Mouse (Mus musculus): Measurements from ENCODE around the gene Gsto1.

The Gsto1 gene

GRCm38 (mm10) chr19:47857957-47858942, 3.5 kb downstream of the Gsto1 start:
- DNase-seq (ENCODE audit: extremely low spot score): no peak

DNA sequence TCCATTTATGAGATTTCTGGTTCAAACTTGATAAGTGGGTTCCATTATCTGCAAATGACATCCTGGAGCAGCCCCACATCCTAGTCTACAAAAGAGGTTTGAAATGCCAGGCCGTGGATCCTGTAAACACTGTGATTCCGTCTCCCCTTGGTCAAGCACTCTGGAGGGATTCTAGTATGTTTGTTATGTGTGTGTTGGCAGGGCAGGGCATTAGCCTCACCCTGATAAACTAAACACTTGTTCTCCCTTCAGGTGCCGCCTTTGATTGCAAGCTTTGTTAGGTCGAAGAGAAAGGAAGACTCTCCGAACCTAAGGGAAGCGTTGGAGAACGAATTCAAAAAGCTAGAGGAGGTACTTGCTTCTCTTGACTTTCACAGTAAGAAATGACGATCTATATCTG, 4.4 kb downstream of the Gsto1 start:
- no peak for DNase-seq (ENCODE audit: extremely low spot score)

DNA sequence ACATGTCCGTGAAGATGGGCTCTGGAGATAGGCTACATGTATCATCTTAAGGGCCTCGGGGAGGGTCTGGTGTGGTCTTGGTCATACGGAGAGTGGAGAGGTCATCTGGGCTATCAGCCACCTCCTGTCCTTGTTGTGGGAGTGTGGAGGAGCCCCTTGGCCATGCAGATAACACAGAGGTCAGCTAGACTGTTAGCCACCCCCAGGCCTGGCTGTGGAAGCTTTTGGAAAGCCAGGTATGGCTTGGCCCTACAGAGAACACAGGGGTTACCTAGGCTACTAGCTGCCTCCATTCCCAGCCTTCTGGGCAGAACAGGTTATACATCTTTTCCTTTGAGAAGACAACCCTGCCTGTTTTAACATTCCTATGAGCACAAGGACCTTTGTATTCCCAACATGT, 7.8 kb downstream of the Gsto1 start:
- DNase-seq (ENCODE audit: extremely low spot score): no peak

DNA sequence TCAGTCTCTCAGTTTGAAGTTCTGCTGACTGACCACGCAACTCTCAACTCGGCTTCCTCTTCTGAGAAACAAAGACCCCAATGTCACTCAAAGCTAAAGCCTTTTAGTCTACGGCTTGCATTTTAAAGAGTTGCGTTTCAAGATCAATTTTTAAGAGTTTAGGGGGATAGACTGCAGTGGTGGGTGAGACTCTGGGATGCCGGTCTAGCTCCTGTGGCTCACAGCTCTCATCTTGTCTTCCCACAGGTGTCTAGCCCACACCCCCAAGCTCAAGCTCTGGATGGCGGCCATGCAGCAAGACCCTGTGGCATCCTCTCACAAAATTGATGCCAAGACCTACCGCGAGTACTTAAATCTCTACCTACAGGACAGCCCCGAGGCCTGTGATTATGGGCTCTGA, 9.3 kb downstream of the Gsto1 start:
- DNase-seq (ENCODE audit: extremely low spot score): no peak

DNA sequence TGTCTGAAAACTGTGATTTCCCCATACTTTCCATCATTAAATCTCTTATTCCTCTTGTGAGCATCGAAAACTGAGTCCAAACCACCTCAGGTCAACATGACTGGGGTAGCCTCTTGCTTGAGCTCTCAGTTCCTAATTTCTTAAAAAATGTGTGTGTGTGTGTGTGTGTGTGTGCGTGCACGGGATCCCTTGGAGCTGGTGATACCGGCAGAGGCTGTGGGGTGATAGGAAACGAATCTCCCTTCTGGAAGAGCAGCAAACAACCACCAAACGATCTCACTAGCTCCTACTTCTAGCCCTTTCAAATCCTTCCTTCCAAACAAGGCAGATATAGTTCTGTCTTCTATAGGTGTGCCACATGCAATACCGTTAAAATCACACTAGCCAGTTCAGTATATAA, 10.0 kb downstream of the Gsto1 start:
- no peak for DNase-seq (ENCODE audit: extremely low spot score)

GRCm38 (mm10) chr19:47865353-47865947, 10.7 kb downstream of the Gsto1 start, which contains the start of gene Gsto2:
Gene Gsto2, plus strand, starts transcription at chr19:47865534.
- peak; percentile 91 for DNase-seq (ENCODE audit: extremely low spot score)

GRCm38 (mm10) chr19:47867628-47868175, 12.9 kb downstream of the Gsto1 start:
- no peak for DNase-seq (ENCODE audit: extremely low spot score)

DNA sequence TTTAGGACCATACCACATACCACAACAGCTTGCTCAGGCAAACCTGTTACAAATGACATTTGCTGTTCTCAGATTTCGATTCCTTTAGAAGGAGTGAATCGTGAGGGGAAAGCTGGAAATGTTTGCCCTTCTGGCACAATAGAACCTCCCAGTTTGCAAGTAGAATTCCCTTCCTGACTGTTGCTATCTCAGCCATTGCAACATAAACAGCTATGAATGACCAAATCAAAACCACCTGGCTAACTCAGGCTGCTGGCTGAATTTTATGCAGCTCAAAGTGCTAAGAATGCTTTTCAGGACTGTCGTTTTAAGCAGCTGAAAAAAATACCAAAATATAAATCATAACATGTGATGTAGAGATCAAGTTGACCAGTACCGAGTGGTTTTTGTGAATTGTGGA, 14.2 kb downstream of the Gsto1 start:
- no peak for DNase-seq (ENCODE audit: extremely low spot score)

GRCm38 (mm10) chr19:47869516-47869915, 14.7 kb downstream of the Gsto1 start:
- no peak for DNase-seq (ENCODE audit: extremely low spot score)

- DNase-seq (ENCODE audit: extremely low spot score): no peak
Observed at GRCm38 (mm10) chr19:47870102-47870666, 15.4 kb downstream of the Gsto1 start.

GRCm38 (mm10) chr19:47871515-47871914, 16.7 kb downstream of the Gsto1 start:
- DNase-seq (ENCODE audit: extremely low spot score): peak; percentile 24

- no peak for DNase-seq (ENCODE audit: extremely low spot score)
Observed at GRCm38 (mm10) chr19:47876252-47876651, 21.5 kb downstream of the Gsto1 start.

DNA sequence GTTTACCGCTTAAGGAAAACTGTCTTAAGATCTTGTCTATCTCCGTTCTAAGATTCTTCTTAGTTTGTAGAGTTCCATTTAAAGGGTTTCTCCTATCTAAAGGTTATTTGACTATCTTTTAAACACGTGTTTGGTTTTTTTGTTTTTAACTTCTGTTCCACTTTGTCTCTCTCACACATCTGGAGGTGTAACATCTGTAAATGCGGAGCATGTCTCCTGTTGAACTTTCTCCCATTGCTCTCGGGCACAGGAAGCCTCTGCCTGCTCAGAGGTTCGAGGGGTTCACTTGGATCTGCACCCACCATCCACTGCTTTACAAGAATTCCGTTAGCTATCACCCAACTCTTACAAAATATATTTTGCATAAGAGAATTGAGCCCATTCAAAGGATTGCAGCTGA, 26.8 kb downstream of the Gsto1 start:
- no peak for DNase-seq (ENCODE audit: extremely low spot score)

- peak; percentile 90 for DNase-seq (ENCODE audit: extremely low spot score)
Observed at GRCm38 (mm10) chr19:47882151-47882881, 27.5 kb downstream of the Gsto1 start.

GRCm38 (mm10) chr19:47882882-47883254, 28.1 kb downstream of the Gsto1 start:
- DNase-seq (ENCODE audit: extremely low spot score): no peak

GRCm38 (mm10) chr19:47884296-47885085, 29.7 kb downstream of the Gsto1 start:
- no peak for DNase-seq (ENCODE audit: extremely low spot score)

DNA sequence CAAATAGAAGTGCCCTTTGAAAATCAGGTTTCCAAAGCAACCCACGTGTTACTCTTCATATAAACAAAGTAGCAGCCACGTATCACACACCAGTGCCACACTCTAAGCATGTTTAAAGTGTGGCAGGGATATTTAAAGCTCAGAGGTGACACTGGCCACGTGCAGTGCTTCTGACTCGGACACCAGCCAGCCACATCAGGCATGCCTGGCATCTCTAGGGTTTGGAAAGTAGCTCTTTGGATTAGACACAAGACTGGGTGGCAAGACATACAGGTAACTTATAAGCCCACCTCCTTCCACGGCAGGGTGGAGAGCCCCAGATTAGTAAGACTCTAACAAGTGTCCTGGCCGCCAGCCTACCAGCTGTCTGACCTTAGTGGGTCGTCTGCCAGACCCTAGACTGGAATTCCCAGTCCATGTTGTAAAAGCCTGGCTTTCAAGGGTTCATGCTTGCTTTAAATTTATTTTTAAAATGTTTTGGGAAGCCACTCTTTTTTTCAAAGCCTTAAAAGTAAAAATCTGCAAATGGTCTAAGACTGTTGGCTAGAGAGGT, 30.5 kb downstream of the Gsto1 start:
- no peak for DNase-seq (ENCODE audit: extremely low spot score)

GRCm38 (mm10) chr19:47885886-47886285, 31.1 kb downstream of the Gsto1 start:
- no peak for DNase-seq (ENCODE audit: extremely low spot score)

DNA sequence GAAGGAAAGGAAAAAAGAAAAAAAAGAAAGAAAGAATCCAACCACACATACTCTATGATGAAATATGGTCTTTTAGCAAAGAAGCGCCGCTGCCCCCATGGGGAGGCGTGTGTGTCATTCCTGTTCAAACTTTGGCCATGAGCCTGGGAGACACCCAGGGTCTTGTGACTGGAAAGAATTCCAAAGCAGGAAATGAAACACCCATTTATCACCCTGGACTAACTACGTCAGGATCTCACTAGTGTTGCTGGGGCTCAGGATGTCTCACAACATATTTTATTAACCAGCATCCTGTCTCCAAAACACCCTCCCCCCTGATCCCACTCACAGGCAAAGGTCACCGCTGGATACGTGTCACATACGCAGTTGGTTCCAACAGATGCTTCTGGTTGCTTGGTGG, 31.8 kb downstream of the Gsto1 start:
- no peak for DNase-seq (ENCODE audit: extremely low spot score)

DNA sequence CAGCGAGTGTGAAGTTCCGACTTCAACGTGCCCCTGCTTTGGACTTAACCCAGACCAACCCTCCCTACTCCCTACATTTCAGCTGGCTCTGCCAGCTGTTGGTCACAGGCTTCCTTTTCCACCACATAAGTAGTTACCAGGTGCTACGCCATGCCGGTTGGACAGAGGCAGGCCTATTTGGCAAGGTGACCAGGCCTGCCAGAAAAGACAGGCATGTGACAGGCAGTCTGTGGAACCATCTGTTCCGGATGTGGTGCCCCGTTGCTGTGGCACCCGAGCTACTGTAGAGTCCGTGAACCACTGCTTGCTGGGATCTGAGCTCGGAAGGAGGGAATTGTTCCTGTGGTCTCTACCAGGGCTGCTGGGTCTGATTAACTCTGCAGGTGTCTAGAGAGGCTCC, 32.6 kb downstream of the Gsto1 start:
- no peak for DNase-seq (ENCODE audit: extremely low spot score)

DNA sequence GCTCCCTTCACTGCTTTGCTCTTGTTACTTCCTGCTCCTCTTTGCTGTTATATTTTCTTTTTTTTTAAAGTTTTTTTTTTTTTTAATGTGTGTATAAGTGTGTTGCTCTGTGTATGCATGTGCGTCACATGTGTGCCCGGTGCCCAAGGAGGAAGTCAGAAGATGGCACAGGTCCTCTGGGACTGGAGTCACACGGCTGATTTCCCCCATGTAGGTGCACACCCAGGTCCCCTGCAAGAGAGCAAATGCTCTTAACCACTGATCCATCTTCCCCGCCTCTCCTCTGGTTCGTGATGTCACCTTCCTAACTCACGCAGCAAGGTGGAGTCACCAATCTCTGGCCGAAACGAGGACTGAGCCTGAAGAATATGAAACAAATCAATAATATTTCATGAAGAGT, 33.3 kb downstream of the Gsto1 start:
- DNase-seq (ENCODE audit: extremely low spot score): no peak

Data from embryo, embryonic 9.5 days (tissue).